Mouse (Mus musculus): ENCODE data around the gene Cdkn1c. TPM values are rescaled to one million over a fixed set of nuclear protein-coding genes. Genes with fewer than 3 reads are reported as not detected.

Cdkn1c gene
- polyA plus RNA-seq, 1 experiment from 2014 or later: 173 TPM

DNA sequence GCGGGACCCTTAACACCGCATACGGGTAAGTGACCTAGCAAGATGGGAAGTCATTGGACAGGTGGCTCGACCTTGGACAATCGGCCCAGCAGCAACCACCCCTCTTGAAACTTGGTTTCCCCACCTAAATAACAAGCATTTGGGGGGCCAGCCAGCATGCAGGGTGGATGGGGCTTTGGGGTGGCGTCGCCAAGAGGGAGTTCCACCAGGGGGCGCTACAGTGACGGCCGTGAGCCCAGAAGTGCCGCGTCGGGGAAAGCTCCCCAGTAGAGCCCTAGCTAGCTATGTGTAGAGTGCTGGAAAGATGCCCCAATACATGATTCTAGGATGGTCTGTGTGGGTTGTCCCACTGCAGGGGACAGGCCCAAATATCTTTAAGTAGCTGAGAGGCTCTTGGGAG is 19.6 kb upstream of the Cdkn1c start:
- WGBS (ENCODE audit: insufficient replicate concordance): 18% methylated on average over 13 of the region's 13 CpGs

GRCm38 (mm10) chr7:143477800-143478199 is 16.9 kb upstream of the Cdkn1c start:
- WGBS (ENCODE audit: insufficient replicate concordance): 67% methylated on average over 5 of the region's 5 CpGs
- Histone ChIP-seq H3K4me2 (ENCODE audit: low read depth, low read length) (no peak overlapping the region), H3K4me1 (ENCODE audit: control insufficient read depth, low read depth, low read length) (peaks cover 4% of the 10 kb centered on the region), H3K27me3 (ENCODE audit: control insufficient read depth, insufficient read depth, low read depth, low read length) (no peaks in the 10 kb centered on the region; the same call in 1 of the 2 replicates), H3K4me3 (ENCODE audit: low read depth, low read length) (no peak overlapping the region), H3K27ac (ENCODE audit: low read length) (no peak overlapping the region), H3K36me3 (ENCODE audit: control insufficient read depth, insufficient read depth) (no peaks in the 10 kb centered on the region), H3K9me3 (replicated peaks; ENCODE audit: control insufficient read depth, low read length) (no peaks in the 10 kb centered on the region), H3K9ac (ENCODE audit: low read depth, low read length) (no peak overlapping the region)
- ATAC-seq (ENCODE audit: low read depth): no peak

More for the DNA sequence above, 19.6 kb upstream of the Cdkn1c start:
- Histone ChIP-seq H3K27me3 (ENCODE audit: control insufficient read depth, insufficient read depth, low read depth, low read length) (no peaks in the 10 kb centered on the region; the same call in 1 of the 2 replicates), H3K4me2 (ENCODE audit: low read depth, low read length) (no peak overlapping the region), H3K9ac (ENCODE audit: low read depth, low read length) (no peak overlapping the region), H3K27ac (ENCODE audit: low read length) (no peak overlapping the region), H3K36me3 (ENCODE audit: control insufficient read depth, insufficient read depth) (no peaks in the 10 kb centered on the region), H3K4me1 (ENCODE audit: control insufficient read depth, low read depth, low read length) (no peaks in the 10 kb centered on the region; the same call in 1 of the 2 replicates), H3K9me3 (replicated peaks; ENCODE audit: control insufficient read depth, low read length) (no peaks in the 10 kb centered on the region), H3K4me3 (ENCODE audit: low read depth, low read length) (no peak overlapping the region)
- ATAC-seq (ENCODE audit: low read depth): no peak

- Histone ChIP-seq H3K4me2 (ENCODE audit: low read depth, low read length) (no peak overlapping the region), H3K9ac (ENCODE audit: low read depth, low read length) (no peak overlapping the region), H3K27ac (ENCODE audit: low read length) (no peak overlapping the region), H3K36me3 (ENCODE audit: control insufficient read depth, insufficient read depth) (no peaks in the 10 kb centered on the region), H3K4me3 (ENCODE audit: low read depth, low read length) (no peak overlapping the region), H3K4me1 (ENCODE audit: control insufficient read depth, low read depth, low read length) (peaks cover 4% of the 10 kb centered on the region), H3K9me3 (replicated peaks; ENCODE audit: control insufficient read depth, low read length) (no peaks in the 10 kb centered on the region), H3K27me3 (ENCODE audit: control insufficient read depth, insufficient read depth, low read depth, low read length) (no peaks in the 10 kb centered on the region; the same call in 1 of the 2 replicates)
- ATAC-seq (ENCODE audit: low read depth): no peak
- 57% methylated on average over 3 of the region's 3 CpGs for WGBS (ENCODE audit: insufficient replicate concordance)
These were observed 16.0 kb upstream of the Cdkn1c start for GRCm38 (mm10) chr7:143476702-143477335.

GRCm38 (mm10) chr7:143475876-143476275 is 15.0 kb upstream of the Cdkn1c start:
- Histone ChIP-seq H3K4me1 (ENCODE audit: control insufficient read depth, low read depth, low read length) (peaks cover 4% of the 10 kb centered on the region), H3K36me3 (ENCODE audit: control insufficient read depth, insufficient read depth) (no peaks in the 10 kb centered on the region), H3K27me3 (ENCODE audit: control insufficient read depth, insufficient read depth, low read depth, low read length) (no peaks in the 10 kb centered on the region), H3K9ac (ENCODE audit: low read depth, low read length) (no peak overlapping the region), H3K27ac (ENCODE audit: low read length) (no peak overlapping the region), H3K4me2 (ENCODE audit: low read depth, low read length) (no peak overlapping the region), H3K4me3 (ENCODE audit: low read depth, low read length) (no peak overlapping the region), H3K9me3 (replicated peaks; ENCODE audit: control insufficient read depth, low read length) (no peaks in the 10 kb centered on the region)
- 41% methylated on average over 11 of the region's 11 CpGs for WGBS (ENCODE audit: insufficient replicate concordance)
- ATAC-seq (ENCODE audit: low read depth): peak; percentile 71

GRCm38 (mm10) chr7:143474811-143475210 is 14.0 kb upstream of the Cdkn1c start:
- Histone ChIP-seq H3K27me3 (ENCODE audit: control insufficient read depth, insufficient read depth, low read depth, low read length) (no peaks in the 10 kb centered on the region), H3K9me3 (replicated peaks; ENCODE audit: control insufficient read depth, low read length) (no peaks in the 10 kb centered on the region), H3K36me3 (ENCODE audit: control insufficient read depth, insufficient read depth) (no peaks in the 10 kb centered on the region), H3K27ac (ENCODE audit: low read length) (no peak overlapping the region), H3K9ac (ENCODE audit: low read depth, low read length) (no peak overlapping the region), H3K4me2 (ENCODE audit: low read depth, low read length) (no peak overlapping the region), H3K4me3 (ENCODE audit: low read depth, low read length) (no peak overlapping the region), H3K4me1 (ENCODE audit: control insufficient read depth, low read depth, low read length) (peaks cover 4% of the 10 kb centered on the region)
- 25% methylated on average over 10 of the region's 10 CpGs for WGBS (ENCODE audit: insufficient replicate concordance)
- ATAC-seq (ENCODE audit: low read depth): peak; percentile 53

DNA sequence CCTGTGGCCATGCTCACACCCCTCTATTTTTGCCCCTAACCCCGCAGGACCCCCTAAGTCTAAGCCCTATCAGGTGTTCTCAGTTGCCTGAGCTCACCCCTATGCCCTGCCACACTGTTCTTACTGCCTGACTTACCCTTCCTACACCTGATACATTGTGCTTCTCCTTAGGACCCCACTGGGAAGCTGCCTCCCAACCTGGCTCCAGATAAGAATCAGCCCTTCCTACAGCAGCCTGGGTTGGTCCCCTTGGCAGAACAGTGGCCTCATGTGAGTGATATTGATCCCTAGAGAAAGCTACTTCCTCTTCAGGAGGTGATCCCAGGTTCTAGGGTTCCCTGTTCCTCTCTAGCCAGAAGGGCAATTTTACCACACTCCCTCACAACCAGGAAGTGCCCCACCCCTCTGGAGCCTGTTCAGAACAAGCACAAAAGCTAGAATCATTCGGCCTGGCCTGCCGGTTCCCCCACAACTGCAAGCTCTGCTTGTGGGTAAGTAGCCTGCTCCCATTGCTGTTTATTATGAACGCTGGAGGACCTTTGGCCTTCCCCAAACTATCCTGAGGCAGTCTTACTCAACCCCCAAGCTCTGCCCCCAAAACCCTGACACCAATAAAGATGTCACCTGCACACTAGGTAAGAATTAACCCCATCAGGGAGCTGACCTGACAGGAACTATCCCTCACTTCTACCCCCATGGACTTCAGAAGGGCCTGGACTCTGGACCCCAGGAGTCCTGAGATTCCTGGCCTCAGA is 12.7 kb upstream of the Cdkn1c start, which contains the start of gene Slc22a18:
Gene Slc22a18 (plus strand): TSS at position 390 of the 755 bp plus-strand sequence.
- H3K9me3 ChIP-seq (replicated peaks; ENCODE audit: control insufficient read depth, low read length): no peaks in the 10 kb centered on the region
- peaks cover 4% of the 10 kb centered on the region for H3K4me1 ChIP-seq (ENCODE audit: control insufficient read depth, low read depth, low read length)
- H3K4me2 ChIP-seq (ENCODE audit: low read depth, low read length): peak within 1 kb of the TSS; percentile 31; the same call in 1 of the 2 replicates
- no peak within 1 kb of the TSS for H3K27ac ChIP-seq (ENCODE audit: low read length)
- no peak within 1 kb of the TSS for H3K9ac ChIP-seq (ENCODE audit: low read depth, low read length)
- 9% methylated on average over 4 of the region's 4 CpGs for WGBS (ENCODE audit: insufficient replicate concordance)
- 0 out of 2 replicates have a peak, but pooled peaks have one; percentile 10 for ATAC-seq (ENCODE audit: low read depth)
- no peaks in the 10 kb centered on the region for H3K27me3 ChIP-seq (ENCODE audit: control insufficient read depth, insufficient read depth, low read depth, low read length)
- H3K36me3 ChIP-seq (ENCODE audit: control insufficient read depth, insufficient read depth): no peaks in the 10 kb centered on the region
- peak within 1 kb of the TSS; percentile 28 for H3K4me3 ChIP-seq (ENCODE audit: low read depth, low read length)

GRCm38 (mm10) chr7:143469946-143470345 is 9.1 kb upstream of the Cdkn1c start:
- Histone ChIP-seq H3K4me2 (ENCODE audit: low read depth, low read length) (no peak overlapping the region), H3K4me1 (ENCODE audit: control insufficient read depth, low read depth, low read length) (peaks cover 6% of the 10 kb centered on the region), H3K9me3 (replicated peaks; ENCODE audit: control insufficient read depth, low read length) (no peaks in the 10 kb centered on the region), H3K36me3 (ENCODE audit: control insufficient read depth, insufficient read depth) (no peaks in the 10 kb centered on the region), H3K27ac (ENCODE audit: low read length) (no peak overlapping the region), H3K9ac (ENCODE audit: low read depth, low read length) (no peak overlapping the region), H3K4me3 (ENCODE audit: low read depth, low read length) (no peak overlapping the region), H3K27me3 (ENCODE audit: control insufficient read depth, insufficient read depth, low read depth, low read length) (peaks cover 11% of the 10 kb centered on the region; the same call in 1 of the 2 replicates)
- WGBS (ENCODE audit: insufficient replicate concordance): 14% methylated on average over 8 of the region's 8 CpGs
- ATAC-seq (ENCODE audit: low read depth): no peak

- H3K27me3 ChIP-seq (ENCODE audit: control insufficient read depth, insufficient read depth, low read depth, low read length): peaks cover 17% of the 10 kb centered on the region; the same call in 1 of the 2 replicates
- WGBS (ENCODE audit: insufficient replicate concordance): 27% methylated on average over 6 of the region's 6 CpGs
These were observed 6.9 kb upstream of the Cdkn1c start for GRCm38 (mm10) chr7:143467714-143468113.

More at GRCm38 (mm10) chr7:143467714-143468113, 6.9 kb upstream of the Cdkn1c start:
- H3K9ac ChIP-seq (ENCODE audit: low read depth, low read length): no peak overlapping the region
- H3K4me3 ChIP-seq (ENCODE audit: low read depth, low read length): no peak overlapping the region
- peaks cover 12% of the 10 kb centered on the region for H3K4me1 ChIP-seq (ENCODE audit: control insufficient read depth, low read depth, low read length)
- ATAC-seq (ENCODE audit: low read depth): no peak
- no peak overlapping the region for H3K4me2 ChIP-seq (ENCODE audit: low read depth, low read length)
- no peak overlapping the region for H3K27ac ChIP-seq (ENCODE audit: low read length)
- H3K36me3 ChIP-seq (ENCODE audit: control insufficient read depth, insufficient read depth): no peaks in the 10 kb centered on the region
- H3K9me3 ChIP-seq (replicated peaks; ENCODE audit: control insufficient read depth, low read length): no peaks in the 10 kb centered on the region

Data from liver, embryonic 16.5 days (tissue).